Mouse (Mus musculus): Measurements from ENCODE around the gene Lsmem1. TPM values are rescaled to one million over a fixed set of nuclear protein-coding genes. Genes with fewer than 3 reads are reported as not detected.

The Lsmem1 gene
- polyA plus RNA-seq, 1 experiment from 2014 or later, result not detected

MicroRNAs encoded within 50 kb of the gene (microRNA counts, 519-probe panel; counts per million panel counts)
- 110 counts per million, percentile 56 among the panel's probes with 10 or more counts for microRNA mmu-miR-1938

Small RNAs within 50 kb of the gene (microRNA-seq; reads per million reads assigned to microRNA genes)
- gene Mir1938, result not detected

Other genes starting within 250 kb of the Lsmem1 start
- 107 and 133 TPM in 2 replicates for gene Arl4a, start 161.5 kb downstream of the Lsmem1 start, polyA plus RNA-seq (2015; fragmentation: Nextera tagmentation; extraction: Ambion mirVana)
- gene Scin, start 65.3 kb downstream of the Lsmem1 start, polyA plus RNA-seq (2015; fragmentation: Nextera tagmentation; extraction: Ambion mirVana), result not detected in 2 replicates
- 164 and 172 TPM in 2 replicates for gene Ifrd1, start 49.0 kb upstream of the Lsmem1 start, polyA plus RNA-seq (2015; fragmentation: Nextera tagmentation; extraction: Ambion mirVana)
- 26.9 and 28.9 TPM in 2 replicates for gene Zfp277, start 246.4 kb upstream of the Lsmem1 start, polyA plus RNA-seq (2015; fragmentation: Nextera tagmentation; extraction: Ambion mirVana)
- 38.2 and 38.4 TPM in 2 replicates for gene Dock4, start 246.5 kb upstream of the Lsmem1 start, polyA plus RNA-seq (2015; fragmentation: Nextera tagmentation; extraction: Ambion mirVana)